Mouse (Mus musculus) embryonic facial prominence, embryonic 11.5 days (tissue): Measurements from ENCODE around the gene 1810009J06Rik. TPM values are rescaled to one million over a fixed set of nuclear protein-coding genes. Genes with fewer than 3 reads are reported as not detected.

ENCODE experiments used
- polyA plus RNA-seq: library from polyadenylated mRNA; unstranded; fragments of >200 nt; fragmentation: Nextera tagmentation; extraction: Ambion mirVana; gene quantifications from 2 replicates; pipeline ENCODE4 v1.2.1, GENCODE M21; 2014

1810009J06Rik gene
- polyA plus RNA-seq, 1 experiment from 2014 or later, result not detected

Other genes with a start within 250 kb of the 1810009J06Rik start
- gene Moxd2, start 77.3 kb upstream of the 1810009J06Rik start, polyA plus RNA-seq, result not detected in 2 replicates
- not detected in 2 replicates for gene Prss58, start 64.4 kb upstream of the 1810009J06Rik start, polyA plus RNA-seq
- gene 1700074P13Rik, start 24.2 kb upstream of the 1810009J06Rik start, polyA plus RNA-seq, result not detected in 2 replicates
- gene Gm4744, start 12.9 kb upstream of the 1810009J06Rik start, polyA plus RNA-seq, result not detected in 2 replicates
- gene Gm2663, start 34.7 kb downstream of the 1810009J06Rik start, polyA plus RNA-seq, result not detected in 2 replicates
- gene 2210010C04Rik, start 70.8 kb downstream of the 1810009J06Rik start, polyA plus RNA-seq, result not detected in 2 replicates